Comparison of ENCODE assay signal across 7 mouse cellular contexts in the genomic region with DNA sequence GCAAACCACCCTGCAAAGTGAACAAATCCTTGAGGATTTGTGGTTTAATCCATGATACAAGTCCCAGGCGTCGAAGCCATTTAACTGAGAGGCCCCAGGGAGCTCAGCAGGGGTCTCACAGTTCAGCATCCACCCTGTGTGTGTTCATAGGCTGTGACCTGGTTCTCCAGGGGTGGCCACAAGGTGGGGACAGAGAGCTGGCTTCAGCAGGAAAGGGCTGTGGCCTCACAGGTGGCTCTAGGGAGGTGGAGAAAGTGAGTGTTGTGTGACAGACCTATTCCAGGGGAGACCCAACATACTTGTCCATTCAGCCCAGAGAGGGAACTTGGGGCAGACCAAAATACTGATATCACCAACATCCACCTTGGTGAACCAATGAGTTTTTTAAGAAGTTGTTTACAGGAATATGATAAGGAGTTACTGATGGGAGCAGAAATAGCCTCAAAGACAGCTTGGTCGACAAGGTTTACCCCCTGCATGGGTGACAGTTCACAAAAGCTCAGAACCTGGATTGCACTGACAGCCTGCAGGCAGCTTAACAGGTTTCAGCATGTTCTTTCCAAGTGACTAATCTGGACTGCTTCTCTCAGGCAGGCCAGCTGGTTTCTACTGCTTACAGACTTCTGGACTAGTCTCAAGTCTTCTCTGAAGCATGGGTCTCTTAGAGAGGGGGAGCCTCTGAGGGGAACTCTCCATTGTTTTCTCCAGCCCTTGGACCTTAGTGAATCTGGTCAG. TPM values are rescaled to one million over a fixed set of nuclear protein-coding genes. Genes with fewer than 3 reads are reported as not detected.
DNase-seq lines count a peak whose midpoint lies in the region; ATAC-seq lines count a peak whose summit lies in the region.

No protein-coding gene starts in this region.

- no peak for ATAC-seq in liver, embryonic 11.5 days (replicated peaks; ENCODE audit: low FRiP score)
- peak; percentile 50; the same call in 1 of the 2 replicates for ATAC-seq in granulocyte monocyte progenitor cell, adult 5-6 weeks (replicated peaks; ENCODE audit: poor library complexity, severe bottlenecking)

- no peak overlapping the region for H3K4me3 ChIP-seq in liver, embryonic 11.5 days (ENCODE audit: low read depth, low read length)

- peaks cover 45% of the 10 kb centered on the region for H3K36me3 ChIP-seq in liver, embryonic 11.5 days (ENCODE audit: control insufficient read depth, insufficient read depth, low read length)

- 79% methylated on average over 3 of the region's 3 CpGs for WGBS in liver, embryonic 11.5 days

- H3K4me1 ChIP-seq in liver, embryonic 11.5 days (replicated peaks; ENCODE audit: control insufficient read depth, insufficient read depth, low read length) = peaks cover 2% of the 10 kb centered on the region; the same call in 1 of the 2 replicates

- H3K9me3 ChIP-seq in liver, embryonic 11.5 days (ENCODE audit: control insufficient read depth, low read length) = peaks cover 4% of the 10 kb centered on the region; the same call in 1 of the 2 replicates

- H3K27me3 ChIP-seq in liver, embryonic 11.5 days (replicated peaks; ENCODE audit: control insufficient read depth, insufficient read depth, low read length) = no peaks in the 10 kb centered on the region

- H3K27ac ChIP-seq in liver, embryonic 11.5 days (ENCODE audit: low read depth, low read length) = no peak overlapping the region

- DNase-seq in liver = peak; percentile 51
- DNase-seq in liver, embryonic 11.5 days (ENCODE audit: low spot score) = no peak
- DNase-seq in adrenal gland, postnatal 10 days = peak; percentile 45
- DNase-seq in retina, embryonic 14.5 days (ENCODE audit: low spot score) = peak; percentile 35
- DNase-seq in right cerebral cortex, postnatal 14 days = no peak
- DNase-seq in right cerebral cortex, postnatal 10 days (ENCODE audit: low spot score in 2 of 2) = no peak

- H3K9ac ChIP-seq in liver, embryonic 11.5 days (ENCODE audit: low read depth, low read length) = no peak overlapping the region

- no peak overlapping the region for H3K4me2 ChIP-seq in liver, embryonic 11.5 days

RNA-seq across cellular contexts. Expression of a gene that starts 47.9 kb away (rescaled TPM):
- polyA plus RNA-seq in liver, embryonic 11.5 days (2014; fragmentation: Nextera tagmentation; extraction: Ambion mirVana) = 0.67 and 0.96 TPM in 2 replicates
- total RNA-seq in adrenal gland, postnatal 10 days (2021) = 1 to 10 TPM; 2.8 to 9.8 TPM
- total RNA-seq in granulocyte monocyte progenitor cell, adult 5-6 weeks (2014; fragmentation: Nextera tagmentation) = not detected in 2 replicates
- not detected in 2 replicates for total RNA-seq in granulocyte monocyte progenitor cell, adult 5-6 weeks (2017)

RNA-seq across cellular contexts. Expression of a gene that starts 59.7 kb away (rescaled TPM):
- 18.8 and 19.1 TPM in 2 replicates for polyA plus RNA-seq in liver, embryonic 11.5 days (2014; fragmentation: Nextera tagmentation; extraction: Ambion mirVana)
- 10 to 100 TPM; 46.9 to 56.7 TPM for total RNA-seq in adrenal gland, postnatal 10 days (2021)
- total RNA-seq in granulocyte monocyte progenitor cell, adult 5-6 weeks (2014; fragmentation: Nextera tagmentation) = 28.6 and 33.8 TPM in 2 replicates
- 17.7 and 18.8 TPM in 2 replicates for total RNA-seq in granulocyte monocyte progenitor cell, adult 5-6 weeks (2017)

Comparison
In these comparisons a context has a peak if more than half of its experiments do, and no peak if none do; other contexts are left out.
1. DNase-seq: peak in liver (single experiment), adrenal gland, postnatal 10 days (single experiment) and retina, embryonic 14.5 days (single experiment); none in liver, embryonic 11.5 days (single experiment), right cerebral cortex, postnatal 14 days (single experiment) and right cerebral cortex, postnatal 10 days (0 of 2).